Mouse (Mus musculus): ENCODE results near the gene Uck2.

Gene Uck2

DNA sequence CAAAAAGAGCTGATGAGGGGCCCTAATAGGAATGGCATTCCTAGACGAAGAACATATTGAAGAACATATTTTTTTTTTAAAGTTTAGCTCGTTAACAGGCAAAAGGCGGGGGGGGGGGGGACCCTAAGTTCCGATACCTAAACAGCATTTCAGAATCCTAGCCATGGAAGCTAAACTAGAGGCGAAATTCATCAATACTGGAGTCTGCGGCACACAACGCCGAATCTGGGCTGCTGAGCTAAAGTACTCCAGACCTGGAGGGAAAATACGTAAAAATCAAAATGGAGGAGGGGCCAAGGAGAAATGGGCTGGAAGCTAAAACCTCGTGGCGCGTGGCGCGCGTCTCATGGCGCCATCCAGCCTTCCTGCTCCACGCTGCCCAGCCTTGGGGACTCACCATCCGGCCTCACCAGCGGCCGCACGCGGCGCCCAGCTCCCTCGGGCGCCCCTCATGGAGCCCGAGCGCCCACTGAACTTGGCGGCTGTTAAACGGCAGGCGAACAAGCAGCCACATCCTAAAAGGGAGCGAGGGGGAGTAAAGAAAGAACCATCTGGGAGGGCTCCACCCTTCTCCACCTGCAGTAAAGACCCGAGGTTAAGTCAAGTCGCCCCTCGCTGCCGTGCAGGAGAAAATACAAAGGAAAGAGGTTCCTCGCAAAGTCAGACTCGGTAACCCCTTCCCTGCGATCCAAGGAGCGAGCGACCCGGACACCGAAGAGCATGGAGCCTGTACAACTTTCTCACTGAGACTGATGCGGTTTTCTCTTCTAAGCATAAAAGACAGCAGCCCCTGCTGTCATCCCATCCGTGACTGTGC lies 1.5 kb downstream of the Uck2 start:
- DNase-seq (ENCODE audit: low read depth, low spot score): peak; percentile 70

DNA sequence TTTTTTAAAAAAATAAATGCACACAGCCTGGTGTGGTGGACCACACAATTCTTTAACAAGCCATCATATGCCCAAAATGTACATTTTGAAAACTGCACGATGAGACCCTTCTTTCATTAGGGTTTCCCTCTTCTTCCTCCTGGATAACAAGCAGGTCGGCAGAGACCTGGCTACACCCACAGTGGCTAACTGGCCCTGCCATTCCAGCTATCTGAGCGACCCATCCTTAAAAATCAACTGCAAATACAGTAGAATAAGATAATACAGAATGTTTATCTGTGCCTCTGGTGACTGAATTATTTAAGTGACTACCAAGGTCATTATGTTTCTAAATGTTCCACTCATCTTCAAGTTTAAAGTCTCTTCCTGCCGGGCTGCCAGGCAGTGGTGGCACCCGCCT lies 2.4 kb downstream of the Uck2 start:
- DNase-seq (ENCODE audit: low read depth, low spot score): no peak

DNA sequence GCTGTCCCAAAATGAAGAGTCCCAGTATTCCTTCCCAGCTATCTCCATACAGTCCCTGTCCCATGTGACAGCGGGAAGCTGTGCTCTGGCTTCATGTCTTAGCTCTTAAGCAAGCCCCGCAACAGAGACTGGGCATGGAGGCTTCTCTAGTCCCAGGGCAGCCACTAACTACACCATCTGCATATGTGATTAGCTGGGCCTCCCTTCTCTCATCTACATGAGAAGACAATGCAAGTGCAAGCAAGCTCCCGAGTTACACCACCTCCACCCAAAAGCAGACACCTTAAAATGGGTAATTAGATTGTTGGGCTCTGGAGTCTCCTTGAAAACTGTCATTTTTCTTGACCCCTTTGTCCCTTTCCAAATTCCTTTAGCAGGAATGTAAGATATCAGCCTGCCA lies 3.0 kb downstream of the Uck2 start:
- DNase-seq (ENCODE audit: low read depth, low spot score): no peak

DNA sequence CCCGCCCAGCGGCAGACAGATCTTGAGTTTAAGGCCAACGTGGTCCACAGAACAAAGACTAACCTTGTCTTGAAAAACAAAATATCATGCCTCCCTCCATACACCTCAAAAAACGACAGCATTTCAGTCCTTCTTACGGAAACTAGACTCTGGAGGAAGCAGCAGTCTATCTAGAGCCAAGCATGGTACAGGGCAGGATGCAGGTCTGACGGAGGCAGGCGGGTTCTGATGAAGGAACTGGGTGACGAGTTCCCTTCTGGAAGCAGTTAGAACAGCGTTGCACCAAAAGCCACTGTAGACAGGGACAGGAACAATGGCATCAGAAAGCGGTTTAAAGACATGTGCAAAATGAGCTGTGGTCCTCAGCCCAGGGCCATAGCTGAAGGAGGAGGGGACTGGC lies 5.1 kb downstream of the Uck2 start:
- DNase-seq (ENCODE audit: low read depth, low spot score): no peak

DNA sequence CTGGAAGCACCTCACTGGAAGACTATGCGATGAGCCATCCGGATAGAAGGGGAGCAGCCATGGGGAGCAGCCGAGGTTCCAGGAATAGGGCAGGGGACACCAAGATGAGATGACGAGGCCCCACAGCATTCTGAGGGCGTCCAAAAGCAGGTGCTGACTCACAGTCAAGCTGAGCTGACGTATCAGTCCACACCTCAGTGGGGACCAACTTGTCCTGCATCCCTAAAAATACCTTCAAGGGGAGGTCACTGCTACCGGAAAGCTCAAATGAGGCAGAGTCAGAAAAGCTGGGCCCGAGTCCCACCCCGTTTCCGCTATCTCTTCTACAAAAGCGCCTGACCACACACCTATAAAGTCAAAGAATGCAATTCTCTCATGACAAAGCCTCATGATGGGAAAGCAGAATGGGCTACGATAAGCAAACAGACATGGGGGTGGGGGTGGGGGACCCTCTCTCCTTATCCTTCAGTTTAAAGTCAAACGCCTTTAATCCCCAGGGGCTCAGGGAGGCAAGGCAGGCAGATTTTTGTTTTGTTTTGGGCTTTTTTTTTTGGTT lies 5.9 kb downstream of the Uck2 start:
- peak; percentile 82 for DNase-seq (ENCODE audit: low read depth, low spot score)

DNA sequence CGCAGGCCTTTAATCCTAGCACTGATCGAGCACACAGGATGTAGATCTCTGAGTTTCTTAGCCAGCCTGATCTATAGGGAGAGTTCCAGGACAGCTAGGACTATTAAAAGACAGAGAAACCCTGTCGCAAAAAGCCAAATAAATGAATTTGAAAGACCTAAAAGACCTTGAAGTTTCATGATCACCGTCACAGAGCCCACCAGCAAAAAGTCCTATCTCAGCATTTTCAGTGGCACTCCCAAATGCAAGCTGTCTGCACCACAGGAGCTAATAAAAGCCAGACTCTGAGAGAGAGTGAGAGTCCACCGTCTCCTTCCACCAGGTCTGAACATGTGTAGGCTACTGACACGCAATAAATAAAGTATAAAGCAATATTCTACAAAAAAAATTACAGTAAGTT lies 6.7 kb downstream of the Uck2 start:
- DNase-seq (ENCODE audit: low read depth, low spot score): no peak

DNA sequence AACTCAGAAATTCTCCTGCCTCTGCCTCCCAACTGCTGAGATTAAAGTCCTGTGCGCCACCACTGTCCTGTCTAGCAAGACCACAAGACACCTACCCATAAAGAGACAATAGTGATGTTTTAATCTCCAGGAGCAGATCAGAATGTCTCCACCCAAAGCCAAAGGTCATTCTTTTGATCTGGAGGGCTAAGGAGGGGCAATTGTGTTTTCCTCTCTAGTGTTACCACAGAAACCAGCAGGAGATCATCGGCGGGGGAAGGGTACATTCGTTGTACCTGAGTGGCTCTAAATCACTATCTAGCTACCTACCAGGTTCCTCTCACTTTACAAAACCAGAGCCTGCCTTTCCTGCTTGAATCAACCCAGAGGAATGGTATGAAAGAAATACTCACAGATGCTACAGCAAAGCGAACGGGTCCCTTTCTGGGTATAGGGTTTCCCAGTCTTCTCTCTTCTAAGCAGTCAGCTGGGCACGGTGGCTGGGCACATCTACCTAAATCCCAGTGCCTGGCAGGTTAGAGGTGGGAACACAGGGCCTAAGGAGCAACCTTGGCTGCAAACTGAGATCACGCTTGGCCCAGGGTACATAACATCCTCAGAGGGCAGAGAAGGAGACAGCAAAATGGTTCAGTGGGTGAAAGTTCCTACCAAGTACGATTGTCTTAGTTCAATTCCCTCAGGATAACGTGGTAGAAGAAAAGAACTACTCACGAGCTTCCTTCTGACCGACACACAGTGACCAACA lies 10.3 kb downstream of the Uck2 start:
- peak; percentile 90 for DNase-seq (ENCODE audit: low read depth, low spot score)

DNA sequence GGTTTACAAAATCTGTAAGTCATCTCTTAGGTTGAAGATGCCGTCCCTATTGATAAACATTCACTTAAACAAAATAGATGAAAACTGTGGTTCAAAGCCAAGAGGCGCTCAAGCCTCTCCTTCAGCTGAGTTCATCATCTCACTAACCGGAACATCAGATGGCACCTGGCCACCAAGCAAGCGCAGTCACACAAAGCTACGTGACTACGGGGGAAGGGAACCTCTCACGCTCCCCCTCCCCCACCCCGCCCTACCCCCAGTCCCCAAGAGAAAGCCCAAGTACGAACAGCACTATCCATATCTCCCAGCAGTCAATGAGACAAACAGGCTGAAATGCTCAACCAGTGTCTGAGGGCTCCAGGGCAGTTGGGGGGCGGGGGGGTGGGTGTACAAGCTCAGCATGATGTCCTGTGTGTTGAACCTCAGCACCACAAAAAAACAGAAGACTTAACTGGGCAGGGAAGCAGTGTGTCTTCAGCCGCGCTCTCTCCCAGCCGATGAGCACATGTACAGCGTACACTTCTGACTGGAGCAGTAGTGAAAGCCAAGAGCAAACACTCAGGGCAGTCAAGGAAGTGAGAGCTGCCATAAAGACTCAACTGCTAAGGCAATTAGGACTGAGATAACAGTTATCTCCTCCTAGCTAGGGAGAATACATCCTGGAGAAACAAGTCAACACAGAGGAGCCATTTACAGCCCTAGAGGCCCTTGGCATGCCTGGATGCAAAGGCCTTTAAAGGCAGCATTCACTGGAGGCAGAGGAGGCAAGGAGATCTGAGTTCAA lies 11.5 kb downstream of the Uck2 start:
- no peak for DNase-seq (ENCODE audit: low read depth, low spot score)

DNA sequence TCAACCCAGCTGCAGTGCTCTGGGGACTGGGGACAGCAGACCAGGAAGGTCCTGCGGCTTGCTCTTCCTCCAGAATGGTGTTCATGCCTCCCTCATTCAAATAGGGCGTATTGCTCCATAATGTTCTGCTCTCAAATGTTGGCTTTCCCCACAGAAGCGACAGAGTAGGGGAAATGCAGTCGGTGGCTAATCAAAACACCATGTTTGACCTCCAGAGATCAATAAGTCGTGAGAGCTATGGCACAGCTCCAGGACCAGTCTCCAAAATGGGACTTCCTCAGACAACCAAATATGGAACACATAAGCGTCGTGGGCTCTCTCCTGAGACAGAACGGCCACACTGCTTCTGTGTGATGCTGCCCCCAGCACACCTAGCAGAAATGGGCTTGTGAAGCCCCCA lies 13.3 kb downstream of the Uck2 start:
- DNase-seq (ENCODE audit: low read depth, low spot score): no peak

DNA sequence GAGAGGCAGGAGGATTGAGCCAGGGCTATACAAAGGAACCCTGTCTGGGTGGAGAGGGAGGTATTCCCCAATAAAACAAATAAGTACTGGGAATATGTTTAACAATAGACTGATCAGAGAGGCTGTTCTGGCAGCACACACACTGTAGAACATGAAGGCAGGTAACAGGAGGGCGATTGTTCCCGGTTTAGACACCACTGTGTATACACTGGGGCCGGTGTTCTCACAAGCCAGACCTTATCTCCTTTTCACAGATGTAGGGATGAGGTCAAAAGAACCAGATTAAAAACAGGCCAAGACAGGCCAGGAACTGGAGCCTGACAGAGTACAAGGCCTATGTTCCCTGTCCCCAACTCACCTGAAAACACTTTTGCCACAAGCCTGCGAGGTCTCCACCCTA lies 13.8 kb downstream of the Uck2 start:
- DNase-seq (ENCODE audit: low read depth, low spot score): peak; percentile 63

DNA sequence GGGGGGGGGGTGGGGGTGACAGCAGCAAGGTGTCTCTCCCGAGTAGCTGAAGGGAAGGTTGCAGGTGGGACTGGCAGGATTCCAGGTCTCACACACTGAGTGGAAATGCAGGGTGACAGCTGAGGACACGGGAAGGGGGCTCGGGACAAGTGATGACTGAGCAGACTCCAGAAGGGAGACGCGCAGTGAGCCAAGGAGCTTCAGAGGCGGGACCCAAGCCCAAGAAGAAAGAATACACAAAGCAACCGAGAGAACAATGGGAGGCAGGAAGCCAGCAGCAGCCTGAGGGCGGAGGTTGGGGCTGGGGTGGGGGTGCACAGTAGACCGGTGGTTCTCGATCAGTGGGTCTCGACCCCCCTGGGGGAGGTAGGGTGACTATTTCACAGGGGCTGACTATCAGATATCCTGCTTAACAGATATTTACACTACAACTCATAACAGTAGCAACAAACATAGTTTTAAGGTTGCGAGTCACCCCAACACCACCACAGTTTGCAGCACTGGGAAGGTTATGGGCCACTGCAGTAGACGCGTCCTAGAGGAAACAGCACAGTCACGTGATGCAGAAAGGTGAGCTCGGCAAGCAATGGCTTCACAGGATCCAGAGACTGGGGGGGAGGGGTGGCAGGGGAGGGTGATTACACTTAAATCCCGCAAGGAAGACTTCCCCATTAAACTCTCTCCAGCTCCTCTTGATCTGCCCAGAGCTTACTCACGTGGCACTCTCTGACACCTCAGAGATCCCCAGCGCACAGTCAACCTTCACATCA lies 14.6 kb downstream of the Uck2 start:
- DNase-seq (ENCODE audit: low read depth, low spot score): peak; percentile 92

DNA sequence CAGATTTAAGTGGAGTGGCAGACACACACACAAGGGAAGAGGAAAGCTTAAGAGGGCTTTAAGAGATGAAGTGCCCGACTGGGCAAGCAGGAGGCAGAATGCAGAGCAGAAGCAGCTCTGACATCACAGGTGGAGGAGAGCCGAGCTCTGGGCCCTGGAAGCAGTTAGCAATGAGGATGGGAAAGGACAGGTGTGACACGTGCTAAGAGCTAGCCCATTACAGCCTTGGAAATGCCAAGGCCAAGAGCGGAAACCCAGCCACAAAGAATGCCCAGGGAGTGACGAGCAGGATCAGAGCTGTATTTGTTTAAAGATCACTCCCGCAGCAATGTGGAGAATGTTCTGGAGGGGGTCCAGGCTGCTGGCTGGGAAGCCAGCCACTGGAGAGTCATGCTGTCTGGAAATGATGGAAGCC lies 15.3 kb downstream of the Uck2 start:
- DNase-seq (ENCODE audit: low read depth, low spot score): no peak

DNA sequence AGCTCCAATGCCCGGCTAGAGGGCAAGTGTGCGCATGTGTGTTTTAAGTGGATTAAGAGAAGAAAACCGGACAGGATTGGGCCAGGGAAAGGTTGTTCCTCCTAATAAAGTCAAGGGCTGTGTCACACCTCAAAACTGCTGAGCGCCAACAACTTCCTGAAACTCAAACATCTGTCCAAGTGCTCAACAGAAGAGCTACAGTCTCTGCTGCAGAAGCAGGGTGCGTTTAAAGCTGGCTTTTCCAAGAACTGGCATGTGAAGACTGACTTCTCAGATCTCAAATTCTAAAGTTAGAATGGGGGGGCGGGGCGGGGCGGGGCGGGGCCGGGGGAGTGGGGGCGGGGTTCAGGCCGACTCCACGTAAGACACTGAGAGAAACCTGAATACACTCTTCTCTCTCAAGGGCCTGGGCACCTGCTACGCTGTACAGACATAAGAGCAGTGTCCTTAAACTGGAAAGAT lies 15.7 kb downstream of the Uck2 start:
- DNase-seq (ENCODE audit: low read depth, low spot score): no peak

DNA sequence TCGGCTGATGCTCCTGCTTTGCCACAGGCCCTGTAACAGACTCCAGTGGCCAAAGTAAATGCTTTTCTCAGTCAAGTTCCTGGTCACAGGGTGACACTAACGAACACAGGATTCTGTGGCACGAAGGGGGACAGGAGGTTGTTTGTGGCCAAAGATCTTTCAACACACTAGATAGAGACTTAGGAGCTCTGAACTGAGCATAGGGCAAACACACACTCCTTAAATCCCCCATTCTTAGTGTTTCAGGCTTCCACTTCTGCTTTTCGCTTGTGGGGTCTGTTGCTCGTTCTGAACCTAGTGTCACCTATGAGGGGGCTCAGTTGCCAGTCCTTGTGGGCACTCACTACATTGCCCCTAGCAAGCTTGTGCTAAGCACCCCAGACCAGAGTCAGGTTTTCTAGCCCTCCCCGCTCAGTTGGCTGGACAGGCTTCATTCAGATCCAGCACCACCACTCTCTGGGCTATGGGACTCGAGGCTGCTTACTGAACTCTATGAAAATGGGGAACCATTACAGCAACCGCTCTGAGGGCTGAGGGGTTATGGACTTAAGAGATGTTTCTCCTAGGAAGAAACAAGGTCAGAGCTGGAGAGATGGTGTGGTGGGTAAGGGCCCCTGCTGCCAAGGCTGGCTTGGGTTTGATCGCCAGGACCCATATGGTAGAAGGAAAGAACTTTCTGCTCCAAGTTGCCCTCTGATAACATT lies 16.6 kb downstream of the Uck2 start:
- DNase-seq (ENCODE audit: low read depth, low spot score): no peak

DNA sequence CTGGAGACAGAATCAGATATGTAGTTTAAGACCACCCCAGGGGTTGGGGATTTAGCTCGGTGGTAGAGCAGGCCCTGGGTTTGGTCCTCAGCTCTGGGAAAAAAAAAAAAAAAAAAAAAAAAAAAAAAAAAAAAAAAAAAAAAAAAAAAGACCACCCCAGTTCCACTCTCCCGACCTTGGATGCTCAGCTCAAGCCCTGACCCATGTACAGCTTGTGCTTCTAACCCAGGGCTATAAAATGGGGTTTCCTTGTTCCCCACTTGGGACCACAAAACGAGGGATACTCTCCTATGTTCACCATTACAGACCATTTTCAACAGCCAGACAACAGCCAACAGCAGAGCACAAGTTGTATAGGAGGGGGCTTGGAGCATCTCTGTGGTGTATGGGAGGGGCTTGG lies 18.4 kb downstream of the Uck2 start:
- no peak for DNase-seq (ENCODE audit: low read depth, low spot score)

DNA sequence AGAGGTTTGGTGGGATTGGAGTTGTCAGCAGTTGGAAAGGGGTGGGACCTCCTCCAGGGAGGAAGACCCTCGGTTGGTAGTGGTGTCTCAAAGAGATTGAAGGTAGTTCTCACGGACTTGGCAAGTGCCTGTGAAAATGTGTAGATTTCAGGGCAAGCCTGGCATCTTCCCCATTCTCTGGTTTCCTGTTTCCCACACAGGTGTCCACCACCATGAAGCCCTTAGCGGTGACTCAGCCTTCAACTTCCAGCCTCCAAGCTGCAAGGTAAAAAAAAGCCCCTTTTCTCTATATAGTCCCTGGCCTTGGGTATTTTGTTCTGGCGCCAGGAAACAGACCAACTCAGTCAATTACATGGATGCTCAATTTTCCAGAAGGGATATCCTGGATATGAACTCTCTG lies 19.8 kb downstream of the Uck2 start:
- DNase-seq (ENCODE audit: low read depth, low spot score): no peak

DNA sequence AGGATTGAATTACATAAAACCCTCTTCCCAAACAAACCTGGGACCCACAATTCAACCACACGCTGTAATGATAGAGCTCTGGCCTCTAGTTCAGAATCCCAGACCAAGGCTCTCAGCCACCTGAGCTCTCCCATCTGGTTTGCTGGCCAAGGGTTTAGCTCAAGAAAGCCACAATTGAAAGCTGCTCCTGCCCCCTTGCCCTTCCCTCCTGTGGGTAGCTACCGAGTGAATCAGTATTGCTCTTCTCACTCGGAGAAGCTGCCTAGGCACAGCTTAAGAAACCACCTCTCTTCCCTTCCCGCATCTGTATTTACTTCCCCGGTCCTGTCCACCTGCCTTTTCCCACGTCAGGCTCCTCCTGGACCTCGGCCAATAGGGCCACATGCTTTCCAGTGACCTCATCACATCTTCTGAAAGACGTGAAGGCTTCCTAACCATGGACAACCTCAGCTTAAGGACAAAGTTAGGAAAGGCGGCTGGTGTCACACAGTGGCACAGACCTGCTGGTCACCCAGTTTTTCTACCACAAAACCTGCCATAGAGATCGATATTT lies 22.6 kb downstream of the Uck2 start:
- DNase-seq (ENCODE audit: low read depth, low spot score): no peak

DNA sequence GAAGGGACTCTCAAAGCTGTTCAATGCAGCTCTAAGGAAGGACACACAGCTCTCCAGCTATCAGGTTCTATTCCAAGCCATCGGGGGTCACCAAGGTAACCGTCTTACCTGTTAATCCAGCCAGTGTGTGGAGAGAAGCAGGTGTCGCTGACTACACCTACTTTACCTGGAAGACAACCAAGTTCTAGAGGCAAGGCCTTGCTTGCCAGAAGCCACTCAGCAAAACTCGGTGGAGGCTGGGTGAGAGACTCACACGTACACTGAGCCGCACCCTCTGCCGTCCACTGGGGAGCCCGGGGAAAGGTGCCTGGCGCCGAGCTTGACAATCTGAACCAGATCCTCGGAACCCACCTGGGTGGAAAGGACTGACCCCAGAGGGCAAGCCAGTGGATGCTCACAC lies 23.4 kb downstream of the Uck2 start:
- no peak for DNase-seq (ENCODE audit: low read depth, low spot score)

DNA sequence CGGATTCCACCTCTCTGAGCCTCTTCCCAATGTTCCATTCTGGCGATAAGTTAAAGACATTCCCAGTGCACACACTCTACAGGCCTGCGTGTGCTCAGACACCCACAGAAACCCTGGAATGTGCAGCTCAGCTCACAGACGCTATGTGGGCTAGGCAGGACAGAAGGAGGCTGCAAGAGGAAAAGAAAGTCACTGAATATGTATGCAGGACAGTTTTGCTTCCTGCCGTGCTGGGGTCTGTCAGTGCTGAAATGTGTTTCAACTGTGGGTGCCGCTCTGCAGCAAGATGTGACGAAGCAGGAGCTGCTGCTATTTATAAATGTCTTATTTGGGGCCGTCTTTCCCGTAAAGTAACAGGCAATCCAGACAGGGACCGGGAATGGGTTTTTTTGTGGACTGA lies 25.4 kb downstream of the Uck2 start:
- DNase-seq (ENCODE audit: low read depth, low spot score): peak; percentile 66

DNA sequence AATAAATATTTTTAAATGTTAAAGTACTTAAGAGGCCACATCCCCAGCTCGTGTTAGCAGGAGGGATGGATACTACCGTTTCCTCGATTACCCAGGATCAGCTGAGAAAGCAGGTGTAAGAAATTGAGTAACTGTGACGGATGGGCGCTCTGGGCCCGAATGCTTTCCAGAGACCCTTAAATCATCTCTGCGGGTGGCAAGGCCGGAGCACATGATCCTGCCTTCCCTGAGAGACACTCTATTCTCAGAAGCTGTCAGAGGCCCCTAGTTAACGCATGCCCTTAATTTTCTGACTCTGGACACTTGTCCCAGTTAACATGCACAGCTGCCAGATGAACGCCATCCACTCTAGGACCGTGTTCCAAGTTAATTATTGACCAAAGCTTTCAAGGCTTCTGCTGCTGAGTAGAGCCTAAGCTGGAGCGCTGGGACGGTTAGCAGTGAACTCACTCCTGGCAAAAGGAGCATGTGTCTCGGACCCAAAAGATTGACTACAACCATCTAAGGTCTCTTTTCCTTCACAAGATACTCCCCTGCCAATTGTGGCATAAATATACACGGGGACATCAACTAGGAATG lies 28.3 kb downstream of the Uck2 start:
- DNase-seq (ENCODE audit: low read depth, low spot score): no peak

Data from R1 (cell line).